Mouse (Mus musculus) liver, embryonic 11.5 days (tissue): ENCODE measurements at regions not wholly inside any gene's neighbourhood (a gene's known extent, or its start where the extent isn't known, plus 50 kb on each side); places are given as distances from the start of the nearest gene placed in this dataset.

Source experiments
- ATAC-seq: fragments of 200-750 bp; cut with Nextera tagmentation; replicated peaks from 2 replicates; pipeline ENCODE4 v1.8.0; 2017; ENCODE audit warnings: moderate number of reproducible peaks, mild to moderate bottlenecking, moderate TSS enrichment, moderate library complexity; ENCODE audit not compliant: low FRiP score
- DNase-seq: peaks from one replicate; pipeline ENCODE4 v3.0.0-alpha.2; 2017; ENCODE audit warnings: low spot score
- H3K27ac ChIP-seq: fragments of 300-500 bp; sonication (generic); 2 replicates; pipeline ENCODE4 v1.5.1; 2014; ENCODE audit warnings: mild to moderate bottlenecking, low read depth, low read length, control low read depth
- H3K27me3 ChIP-seq: fragments of 300-500 bp; sonication (generic); replicated peaks from 2 replicates; pipeline ENCODE4 v1.6.1; 2014; ENCODE audit warnings: low read length, mixed read lengths; ENCODE audit not compliant: control insufficient read depth, insufficient read depth
- H3K36me3 ChIP-seq: fragments of 300-500 bp; sonication (generic); 2 replicates; pipeline ENCODE4 v1.6.1; 2014; ENCODE audit warnings: mild to moderate bottlenecking, low read length, moderate library complexity, mixed read lengths; ENCODE audit not compliant: control insufficient read depth, insufficient read depth
- H3K4me1 ChIP-seq: fragments of 300-500 bp; sonication (generic); replicated peaks from 2 replicates; pipeline ENCODE4 v1.6.1; 2014; ENCODE audit warnings: low read length, mixed read lengths; ENCODE audit not compliant: control insufficient read depth, insufficient read depth
- H3K4me2 ChIP-seq: fragments of 300-500 bp; sonication (generic); 2 replicates; pipeline ENCODE4 v1.6.1; 2014; ENCODE audit warnings: mild to moderate bottlenecking, control low read depth, moderate library complexity
- H3K4me3 ChIP-seq: fragments of 300-500 bp; sonication (generic); 2 replicates; pipeline ENCODE4 v1.5.1; 2014; ENCODE audit warnings: low read depth, low read length, control low read depth
- H3K9ac ChIP-seq: fragments of 300-500 bp; sonication (generic); 2 replicates; pipeline ENCODE4 v1.6.1; 2014; ENCODE audit warnings: low read depth, low read length, control low read depth
- H3K9me3 ChIP-seq: fragments of 300-500 bp; sonication (generic); 2 replicates; pipeline ENCODE4 v1.6.1; 2016; ENCODE audit warnings: low read length, inconsistent platforms, mixed read lengths; ENCODE audit not compliant: control insufficient read depth
- WGBS: fragments of 180-500 bp; shearing (Covaris S2); extraction: QIAGEN DNeasy Blood & Tissue Kit; methylation state at CpG from one replicate; pipeline ENCODE4 v1.1.7; 2014; 5-methylcytosine and 5-hydroxymethylcytosine counted together

- Histone ChIP-seq H3K9me3 (no peaks in the 10 kb centered on the region), H3K4me3 (no peak overlapping the region), H3K27me3 (no peaks in the 10 kb centered on the region), H3K4me1 (no peaks in the 10 kb centered on the region), H3K4me2 (no peak overlapping the region), H3K36me3 (no peaks in the 10 kb centered on the region), H3K27ac (no peak overlapping the region), H3K9ac (no peak overlapping the region)
- 79% methylated on average over 6 of the region's 6 CpGs for WGBS
- DNase-seq (no peak), ATAC-seq (no peak)
Measured at GRCm38 (mm10) chr2:9697591-9698345, 183.3 kb upstream of the 4930412O13Rik start.

- H3K27me3 ChIP-seq, result no peaks in the 10 kb centered on the region
- no peak for DNase-seq
Measured at GRCm38 (mm10) chr2:9704266-9704665, 176.8 kb upstream of the 4930412O13Rik start.

GRCm38 (mm10) chr2:9709466-9709865, 171.6 kb upstream of the 4930412O13Rik start:
- no peak overlapping the region for H3K4me3 ChIP-seq
- 80% methylated on average over 7 of the region's 7 CpGs for WGBS
- no peaks in the 10 kb centered on the region for H3K9me3 ChIP-seq
- no peak overlapping the region for H3K4me2 ChIP-seq
- ATAC-seq, result no peak
- H3K27ac ChIP-seq, result no peak overlapping the region
- no peak overlapping the region for H3K9ac ChIP-seq
- no peaks in the 10 kb centered on the region for H3K4me1 ChIP-seq
- H3K36me3 ChIP-seq, result no peaks in the 10 kb centered on the region
- no peaks in the 10 kb centered on the region for H3K27me3 ChIP-seq
- no peak for DNase-seq

More at GRCm38 (mm10) chr2:9704266-9704665, 176.8 kb upstream of the 4930412O13Rik start:
- H3K4me2 ChIP-seq, result no peak overlapping the region
- 74% methylated on average over 3 of the region's 3 CpGs for WGBS
- H3K27ac ChIP-seq, result no peak overlapping the region
- no peak overlapping the region for H3K9ac ChIP-seq
- H3K36me3 ChIP-seq, result no peaks in the 10 kb centered on the region
- H3K4me1 ChIP-seq, result no peaks in the 10 kb centered on the region
- ATAC-seq, result no peak
- no peak overlapping the region for H3K4me3 ChIP-seq
- no peaks in the 10 kb centered on the region for H3K9me3 ChIP-seq

GRCm38 (mm10) chr2:9717904-9718303, 163.1 kb upstream of the 4930412O13Rik start:
- H3K9ac ChIP-seq, result no peak overlapping the region
- ATAC-seq (no peak), DNase-seq (no peak)
- no peaks in the 10 kb centered on the region for H3K4me1 ChIP-seq
- H3K36me3 ChIP-seq, result no peaks in the 10 kb centered on the region
- 48% methylated on average over 1 of the region's 1 CpGs for WGBS
- H3K9me3 ChIP-seq, result no peaks in the 10 kb centered on the region
- no peak overlapping the region for H3K4me2 ChIP-seq
- no peak overlapping the region for H3K27ac ChIP-seq
- H3K27me3 ChIP-seq, result no peaks in the 10 kb centered on the region
- H3K4me3 ChIP-seq, result no peak overlapping the region

GRCm38 (mm10) chr2:9733243-9733642, 147.8 kb upstream of the 4930412O13Rik start:
- DNase-seq (no peak), ATAC-seq (no peak)
- H3K27me3 ChIP-seq, result no peaks in the 10 kb centered on the region
- no peak overlapping the region for H3K4me3 ChIP-seq
- H3K9me3 ChIP-seq, result no peaks in the 10 kb centered on the region
- no peak overlapping the region for H3K4me2 ChIP-seq
- no peaks in the 10 kb centered on the region for H3K36me3 ChIP-seq
- 80% methylated on average over 7 of the region's 7 CpGs for WGBS
- no peak overlapping the region for H3K27ac ChIP-seq
- no peaks in the 10 kb centered on the region for H3K4me1 ChIP-seq
- H3K9ac ChIP-seq, result no peak overlapping the region

- DNase-seq (no peak), ATAC-seq (no peak)
- Histone ChIP-seq H3K4me1 (no peaks in the 10 kb centered on the region), H3K4me2 (no peak overlapping the region), H3K9me3 (no peaks in the 10 kb centered on the region), H3K27ac (no peak overlapping the region), H3K4me3 (no peak overlapping the region), H3K27me3 (no peaks in the 10 kb centered on the region), H3K36me3 (no peaks in the 10 kb centered on the region), H3K9ac (no peak overlapping the region)
- WGBS, result 81% methylated on average over 3 of the region's 3 CpGs
Measured at GRCm38 (mm10) chr2:9744181-9744580, 136.9 kb upstream of the 4930412O13Rik start.

GRCm38 (mm10) chr2:9749829-9750788, 130.9 kb upstream of the 4930412O13Rik start:
- Histone ChIP-seq H3K4me1 (no peaks in the 10 kb centered on the region), H3K4me2 (no peak overlapping the region), H3K36me3 (no peaks in the 10 kb centered on the region), H3K27ac (no peak overlapping the region), H3K4me3 (no peak overlapping the region), H3K27me3 (no peaks in the 10 kb centered on the region), H3K9me3 (no peaks in the 10 kb centered on the region), H3K9ac (no peak overlapping the region)
- ATAC-seq (no peak), DNase-seq (no peak)
- WGBS, result 39% methylated on average over 11 of the region's 11 CpGs

GRCm38 (mm10) chr2:9753691-9754090, 127.4 kb upstream of the 4930412O13Rik start:
- no peaks in the 10 kb centered on the region for H3K27me3 ChIP-seq

More at GRCm38 (mm10) chr2:9753691-9754090, 127.4 kb upstream of the 4930412O13Rik start:
- DNase-seq, result no peak
- ATAC-seq, result no peak
- Histone ChIP-seq H3K4me3 (no peak overlapping the region), H3K4me2 (no peak overlapping the region), H3K36me3 (no peaks in the 10 kb centered on the region), H3K27ac (no peak overlapping the region), H3K9ac (no peak overlapping the region), H3K9me3 (no peaks in the 10 kb centered on the region), H3K4me1 (no peaks in the 10 kb centered on the region)
- whole genome bisulfite sequencing, result 77% methylated on average over 7 of the region's 7 CpGs
